Mouse (Mus musculus): ENCODE results near the gene Pnpla3.

DNA sequence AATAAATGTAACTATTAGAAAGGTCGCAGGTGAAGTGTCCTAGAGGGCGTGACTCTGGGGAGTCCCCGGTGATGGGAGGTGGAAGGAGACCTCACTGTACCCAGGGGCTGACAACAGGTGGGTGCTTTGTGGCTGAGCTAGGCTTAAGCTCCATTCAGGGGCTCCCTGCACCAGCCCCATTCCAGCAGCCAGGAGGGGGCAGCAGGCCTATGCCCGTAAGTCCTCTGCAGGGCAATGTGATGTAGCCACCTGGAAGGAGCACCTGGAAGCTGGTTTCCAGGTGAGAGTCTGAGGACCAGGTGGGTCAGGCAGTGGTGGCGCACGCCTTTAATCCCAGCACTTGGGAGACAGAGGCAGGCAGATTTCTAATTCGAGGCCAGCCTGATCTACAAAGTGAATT, 43.6 kb upstream of the Pnpla3 start:
- TF ChIP-seq CTCF (IDR thresholded peaks at IDR 0.05; ENCODE audit: control insufficient read depth, insufficient read depth, low read length) (no peak), POLR2A (IDR thresholded peaks at IDR 0.05; ENCODE audit: borderline replicate concordance, control insufficient read depth, low read depth, low read length) (no peak)
